Mouse (Mus musculus): Measurements from ENCODE around the gene Tubgcp3. TPM values are rescaled to one million over a fixed set of nuclear protein-coding genes. Genes with fewer than 3 reads are reported as not detected.
"Not testable (repeated sequence)": the region's sequence is repeated elsewhere in the genome, so short reads cannot be mapped to it uniquely, and the experiment has no call there.

Tubgcp3 gene
- total and polyA plus RNA-seq, 3 experiments = 29.7 to 48.7 (median 33.4) TPM

- H3K36me3 ChIP-seq (replicated peaks in 1 of 2; ENCODE audit: control insufficient read depth in 1 of 2, insufficient read depth in 1 of 2, low read length in 1 of 2) = peaks cover 4 to 44% of the 10 kb centered on the region in 2 experiments
- in situ Hi-C loops (cut with MboI; ENCODE audit: low pct_ligation_motif_present, low pct_unique_long_range_greater_than_20kb, low sequenced_read_pairs) (no loop called here), dilution Hi-C loops (cut with MboI; ENCODE audit: extremely low pct_ligation_motif_present, extremely low pct_unique_long_range_greater_than_20kb, low sequenced_read_pairs) (no loop called here)
- H3K27ac ChIP-seq (ENCODE audit: insufficient read depth, low read depth) = no peak overlapping the region
- no peak overlapping the region for H3K4me3 ChIP-seq (replicated peaks in 1 of 3; ENCODE audit: low read depth in 2 of 3, low read length in 2 of 3, poor library complexity in 1 of 3)
- no peak overlapping the region for H3K4me2 ChIP-seq (ENCODE audit: insufficient read depth, low read depth, poor library complexity, severe bottlenecking)
- no peak overlapping the region for H3K9ac ChIP-seq (ENCODE audit: insufficient read depth, low read depth)
- DNase-seq (ENCODE audit: extremely low read depth) = no peak
- peaks cover 48% of the 10 kb centered on the region for H3K79me2 ChIP-seq (replicated peaks; ENCODE audit: control insufficient read depth, extremely low read depth, insufficient read depth, poor library complexity, severe bottlenecking)
- peaks cover 9% of the 10 kb centered on the region for H3K27me3 ChIP-seq (replicated peaks)
- peaks cover 3 to 27% of the 10 kb centered on the region in 2 experiments; a peak in 3 of 4 replicates for H3K4me1 ChIP-seq (ENCODE audit: control insufficient read depth in 1 of 2, insufficient read depth in 2 of 2)
- TF ChIP-seq POLR2A (IDR thresholded peaks at IDR 0.05; ENCODE audit: low read depth, low read length) (no peak), HCFC1 (IDR thresholded peaks at IDR 0.05; ENCODE audit: low read depth, low read length) (no peak), MEF2A (IDR thresholded peaks at IDR 0.05; ENCODE audit: borderline replicate concordance, low read depth, low read length) (no peak), IRF4 (IDR thresholded peaks at IDR 0.05; ENCODE audit: low read depth, low read length) (no peak), MYC (IDR thresholded peaks at IDR 0.05; ENCODE audit: low read depth, low read length) (no peak), KAT2A (IDR thresholded peaks at IDR 0.05; ENCODE audit: insufficient replicate concordance, low read length) (no peak), JUN (IDR thresholded peaks at IDR 0.05; ENCODE audit: insufficient read depth, low read depth, low read length) (no peak), ETS1 (conservative IDR thresholded peaks at IDR 0.05; ENCODE audit: low read depth, low read length) (no peak)
- peaks cover 2% of the 10 kb centered on the region for H3K9me3 ChIP-seq (replicated peaks; ENCODE audit: low read length)
Measured at GRCm38 (mm10) chr8:12668832-12669231, 3.2 kb downstream of the Tubgcp3 start.

- H3K27me3 ChIP-seq (replicated peaks); in situ Hi-C loops (cut with MboI; ENCODE audit: low pct_ligation_motif_present, low pct_unique_long_range_greater_than_20kb, low sequenced_read_pairs); H3K9me3 ChIP-seq (replicated peaks; ENCODE audit: low read length); H3K4me2 ChIP-seq (ENCODE audit: insufficient read depth, low read depth, poor library complexity, severe bottlenecking); H3K9ac ChIP-seq (ENCODE audit: insufficient read depth, low read depth); H3K27ac ChIP-seq (ENCODE audit: insufficient read depth, low read depth); DNase-seq (ENCODE audit: extremely low read depth); H3K4me3 ChIP-seq (replicated peaks in 1 of 3; ENCODE audit: low read depth in 2 of 3, low read length in 2 of 3, poor library complexity in 1 of 3); dilution Hi-C loops (cut with MboI; ENCODE audit: extremely low pct_ligation_motif_present, extremely low pct_unique_long_range_greater_than_20kb, low sequenced_read_pairs): not testable (repeated sequence)
- H3K36me3 ChIP-seq (replicated peaks in 1 of 2; ENCODE audit: control insufficient read depth in 1 of 2, insufficient read depth in 1 of 2, low read length in 1 of 2) = peaks cover 14 to 63% of the 10 kb centered on the region in 2 experiments
- peaks cover 48% of the 10 kb centered on the region for H3K79me2 ChIP-seq (replicated peaks; ENCODE audit: control insufficient read depth, extremely low read depth, insufficient read depth, poor library complexity, severe bottlenecking)
- peaks cover 0 to 19% of the 10 kb centered on the region in 2 experiments; a peak in 2 of 4 replicates for H3K4me1 ChIP-seq (ENCODE audit: control insufficient read depth in 1 of 2, insufficient read depth in 2 of 2)
Measured at GRCm38 (mm10) chr8:12666530-12666929, 5.5 kb downstream of the Tubgcp3 start.

GRCm38 (mm10) chr8:12663105-12663456, 9.0 kb downstream of the Tubgcp3 start:
- dilution Hi-C loops (cut with MboI; ENCODE audit: extremely low pct_ligation_motif_present, extremely low pct_unique_long_range_greater_than_20kb, low sequenced_read_pairs) = no loop called here
- in situ Hi-C loops (cut with MboI; ENCODE audit: low pct_ligation_motif_present, low pct_unique_long_range_greater_than_20kb, low sequenced_read_pairs) = no loop called here
- H3K27me3 ChIP-seq (replicated peaks) = no peaks in the 10 kb centered on the region

More at GRCm38 (mm10) chr8:12663105-12663456, 9.0 kb downstream of the Tubgcp3 start:
- Histone ChIP-seq H3K36me3 (replicated peaks in 1 of 2; ENCODE audit: control insufficient read depth in 1 of 2, insufficient read depth in 1 of 2, low read length in 1 of 2) (peaks cover 39 to 83% of the 10 kb centered on the region in 2 experiments), H3K4me2 (ENCODE audit: insufficient read depth, low read depth, poor library complexity, severe bottlenecking) (no peak overlapping the region), H3K4me3 (replicated peaks in 1 of 3; ENCODE audit: low read depth in 2 of 3, low read length in 2 of 3, poor library complexity in 1 of 3) (no peak overlapping the region), H3K9me3 (replicated peaks; ENCODE audit: low read length) (peaks cover 2% of the 10 kb centered on the region), H3K9ac (ENCODE audit: insufficient read depth, low read depth) (no peak overlapping the region), H3K4me1 (ENCODE audit: control insufficient read depth in 1 of 2, insufficient read depth in 2 of 2) (peaks cover 0 to 7% of the 10 kb centered on the region in 2 experiments; a peak in 2 of 4 replicates), H3K79me2 (replicated peaks; ENCODE audit: control insufficient read depth, extremely low read depth, insufficient read depth, poor library complexity, severe bottlenecking) (peaks cover 27% of the 10 kb centered on the region), H3K27ac (ENCODE audit: insufficient read depth, low read depth) (no peak overlapping the region)
- no peak for TF ChIP-seq POLR2A (IDR thresholded peaks at IDR 0.05; ENCODE audit: low read depth, low read length)
- TF ChIP-seq USF1 (IDR thresholded peaks at IDR 0.05; ENCODE audit: low read depth, low read length) = no peak
- no peak for TF ChIP-seq USF2 (conservative IDR thresholded peaks at IDR 0.05; ENCODE audit: low read depth, low read length)
- no peak for TF ChIP-seq TBP (conservative IDR thresholded peaks at IDR 0.05; ENCODE audit: low read depth, low read length)
- TF ChIP-seq SMC3 (IDR thresholded peaks at IDR 0.05; ENCODE audit: low read depth, low read length) = no peak
- TF ChIP-seq KAT2A (IDR thresholded peaks at IDR 0.05; ENCODE audit: insufficient replicate concordance, low read length) = no peak
- TF ChIP-seq NRF1 (IDR thresholded peaks at IDR 0.05; ENCODE audit: low read depth, low read length) = no peak
- no peak for TF ChIP-seq CHD2 (IDR thresholded peaks at IDR 0.05; ENCODE audit: low read length)
- TF ChIP-seq PAX5 (IDR thresholded peaks at IDR 0.05; ENCODE audit: low read length) = no peak
- no peak for TF ChIP-seq EP300 (IDR thresholded peaks at IDR 0.05; ENCODE audit: low read length)
- no peak for TF ChIP-seq ZC3H11A (IDR thresholded peaks at IDR 0.05; ENCODE audit: low read depth, low read length)
- TF ChIP-seq MEF2A (IDR thresholded peaks at IDR 0.05; ENCODE audit: borderline replicate concordance, low read depth, low read length) = no peak
- TF ChIP-seq RAD21 (IDR thresholded peaks at IDR 0.05; ENCODE audit: low read depth, low read length) = no peak
- TF ChIP-seq GABPA (IDR thresholded peaks at IDR 0.05; ENCODE audit: insufficient replicate concordance, low read depth, low read length) = no peak
- no peak for TF ChIP-seq MAX (IDR thresholded peaks at IDR 0.05; ENCODE audit: low read length)
- no peak for TF ChIP-seq RCOR1 (conservative IDR thresholded peaks at IDR 0.05; ENCODE audit: low read depth, low read length)
- TF ChIP-seq MXI1 (IDR thresholded peaks at IDR 0.05; ENCODE audit: low read depth, low read length) = no peak
- TF ChIP-seq SIN3A (IDR thresholded peaks at IDR 0.05; ENCODE audit: low read length) = no peak
- TF ChIP-seq CTCF (conservative IDR thresholded peaks at IDR 0.05 in 1 of 2, IDR thresholded peaks at IDR 0.05 in 1 of 2; ENCODE audit: low read depth in 2 of 2, low read length in 2 of 2) = no peak
- TF ChIP-seq CHD1 (IDR thresholded peaks at IDR 0.05; ENCODE audit: low read depth, low read length) = no peak
- no peak for DNase-seq (ENCODE audit: extremely low read depth)

Data from CH12.LX (cell line).